Mouse (Mus musculus): ENCODE results near the gene Zfp94. TPM values are rescaled to one million over a fixed set of nuclear protein-coding genes. Genes with fewer than 3 reads are reported as not detected.

Zfp94 gene
- total RNA-seq (2012; rRNA removed) (5.9 and 6.9 TPM in 2 replicates), polyA plus RNA-seq (2012; ENCODE audit: insufficient read depth in 1 of 2, insufficient read length in 2 of 2, low read depth in 1 of 2, low replicate concordance in 2 of 2, missing spikeins in 1 of 2) (1 to 10 TPM in 1 of 2 experiments, not detected in 1; 5.9 TPM)

GRCm38 (mm10) chr7:24316567-24317092 lies at the start of gene Zfp94:
Zfp94 (minus strand) TSS chr7:24316666.
- TF ChIP-seq MYB (IDR thresholded peaks at IDR 0.05; ENCODE audit: low read depth, low read length) (no peak), POLR2AphosphoS2 (IDR thresholded peaks at IDR 0.05; ENCODE audit: low read length) (peak; percentile 90), ELF1 (IDR thresholded peaks at IDR 0.05; ENCODE audit: low read depth, low read length) (peak; percentile 88), MYC (IDR thresholded peaks at IDR 0.05; ENCODE audit: low read depth, low read length) (peak; percentile 93), SMC3 (IDR thresholded peaks at IDR 0.05; ENCODE audit: low read depth, low read length) (no peak), ZKSCAN1 (IDR thresholded peaks at IDR 0.05; ENCODE audit: low read depth, low read length) (no peak), TAL1 (IDR thresholded peaks at IDR 0.05; ENCODE audit: low read length) (no peak), NELFE (IDR thresholded peaks at IDR 0.05; ENCODE audit: low read depth, low read length) (peak; percentile 94), JUND (IDR thresholded peaks at IDR 0.05; ENCODE audit: low read depth, low read length) (no peak), GABPA (IDR thresholded peaks at IDR 0.05; ENCODE audit: low read depth, low read length) (no peak), MAZ (IDR thresholded peaks at IDR 0.05; ENCODE audit: low read depth, low read length) (no peak), MXI1 (IDR thresholded peaks at IDR 0.05; ENCODE audit: low read depth, low read length) (peak; percentile 86), EP300 (IDR thresholded peaks at IDR 0.05; ENCODE audit: low read depth in 1 of 2, low read length in 2 of 2) (no peak), SIN3A (IDR thresholded peaks at IDR 0.05; ENCODE audit: low read length) (peak; percentile 93), USF2 (IDR thresholded peaks at IDR 0.05; ENCODE audit: borderline replicate concordance in 1 of 2, insufficient read depth in 1 of 2, low read depth in 1 of 2, low read length in 2 of 2) (no peak), KAT2A (conservative IDR thresholded peaks at IDR 0.05; ENCODE audit: low read depth, low read length) (peak; percentile 96), POLR2A (IDR thresholded peaks at IDR 0.05; ENCODE audit: control insufficient read depth in 1 of 2, insufficient read depth in 1 of 2, low read depth in 1 of 2, low read length in 2 of 2, poor library complexity in 1 of 2) (peak in 1 of 2 experiments; percentile 96; a peak in 3 of 4 replicates), TBP (IDR thresholded peaks at IDR 0.05; ENCODE audit: low read depth, low read length) (peak; percentile 90), MAFK (IDR thresholded peaks at IDR 0.05; ENCODE audit: borderline replicate concordance, low read depth, low read length) (no peak), ZMIZ1 (IDR thresholded peaks at IDR 0.05; ENCODE audit: low read depth, low read length) (peak; percentile 81; the same call in 1 of the 2 replicates), UBTF (IDR thresholded peaks at IDR 0.05; ENCODE audit: borderline replicate concordance, insufficient read depth, low read depth, low read length) (no peak), ETS1 (IDR thresholded peaks at IDR 0.05; ENCODE audit: low read depth, low read length) (no peak), TCF12 (IDR thresholded peaks at IDR 0.05; ENCODE audit: low read depth, low read length) (peak; percentile 64; the same call in 1 of the 2 replicates), HCFC1 (IDR thresholded peaks at IDR 0.05; ENCODE audit: low read depth, low read length) (peak; percentile 96), MAX (IDR thresholded peaks at IDR 0.05; ENCODE audit: low read length) (peak; percentile 79), CTCF (IDR thresholded peaks at IDR 0.05 in 2 of 3, conservative IDR thresholded peaks at IDR 0.05 in 1 of 3; ENCODE audit: control insufficient read depth in 1 of 3, insufficient read depth in 1 of 3, low read depth in 2 of 3, low read length in 3 of 3, poor library complexity in 1 of 3, severe bottlenecking in 1 of 3) (no peak), BHLHE40 (IDR thresholded peaks at IDR 0.05; ENCODE audit: borderline replicate concordance, low read depth, low read length) (0 out of 2 replicates have a peak, but pooled peaks have one; percentile 0), ZNF384 (IDR thresholded peaks at IDR 0.05; ENCODE audit: low read depth, low read length) (no peak), USF1 (IDR thresholded peaks at IDR 0.05; ENCODE audit: low read depth, low read length) (no peak), RCOR1 (IDR thresholded peaks at IDR 0.05; ENCODE audit: low read depth, low read length) (no peak), NRF1 (IDR thresholded peaks at IDR 0.05; ENCODE audit: insufficient read depth, low read depth, low read length, poor library complexity, severe bottlenecking) (peak; percentile 97), POLR2AphosphoS5 (IDR thresholded peaks at IDR 0.05; ENCODE audit: borderline replicate concordance, low read depth, low read length) (no peak)
- no peaks in the 10 kb centered on the region for H3K27me3 ChIP-seq (ENCODE audit: control insufficient read depth in 1 of 2, insufficient read depth in 2 of 2, low read length in 2 of 2)
- peaks cover 2% of the 10 kb centered on the region for H3K79me2 ChIP-seq (ENCODE audit: control insufficient read depth, insufficient read depth, low read length, poor library complexity)
- peak within 1 kb of the TSS; percentile 80 for H3K27ac ChIP-seq (ENCODE audit: control insufficient read depth, low read depth, low read length)
- peak within 1 kb of the TSS; percentile 78 for H3K9ac ChIP-seq (ENCODE audit: control insufficient read depth, low read depth, low read length, poor library complexity, severe bottlenecking)
- no peaks in the 10 kb centered on the region for H3K9me3 ChIP-seq (replicated peaks; ENCODE audit: insufficient read depth, low read length)
- peak; percentile 98 for DNase-seq (ENCODE audit: low read depth, low spot score)
- H3K36me3 ChIP-seq (ENCODE audit: control insufficient read depth in 1 of 2, insufficient read depth in 2 of 2, low read length in 2 of 2): peaks cover 0 to 25% of the 10 kb centered on the region in 2 experiments; a peak in 2 of 4 replicates
- peaks cover 7 to 32% of the 10 kb centered on the region in 2 experiments; a peak in 3 of 4 replicates for H3K4me1 ChIP-seq (ENCODE audit: control insufficient read depth in 1 of 2, insufficient read depth in 2 of 2, low read length in 2 of 2)
- peak within 1 kb of the TSS; percentile 69 to 72 for H3K4me3 ChIP-seq (ENCODE audit: control insufficient read depth in 1 of 2, insufficient read depth in 1 of 2, low read depth in 2 of 2, low read length in 2 of 2)

Measured in MEL (cell line).